Mouse (Mus musculus): ENCODE measurements around the gene Apex1. TPM values are rescaled to one million over a fixed set of nuclear protein-coding genes. Genes with fewer than 3 reads are reported as not detected.
A peak's percentile ranks its signal among the peaks of the same experiment; 100 is the strongest.
"Not testable (repeated sequence)": the region's sequence is repeated elsewhere in the genome, so short reads cannot be mapped to it uniquely, and the experiment has no call there.

The Apex1 gene
- 10 to 100 TPM; 69.9 to 71.6 TPM for total RNA-seq (2021)
- long read RNA-seq, experiment 1, transcript Apex1-201 (5 exons, 1,239 nt), result major isoform, 75 of 106 reads
- long read RNA-seq, experiment 1, transcript Apex1-204 (4 exons, 935 nt), result minor isoform, 12 of 106 reads
- long read RNA-seq, experiment 1, transcript Apex1-203 (5 exons, 655 nt), result minor isoform, 9 of 106 reads
- long read RNA-seq, experiment 1, partial matches to known transcripts, result 1 of 106 reads
- long read RNA-seq, experiment 1, other reads (novel, unspliced or antisense), result 9 of 106 reads
- long read RNA-seq, experiment 2, transcript Apex1-204 (4 exons, 935 nt), result minor isoform, 6 of 65 reads
- long read RNA-seq, experiment 2, transcript Apex1-201 (5 exons, 1,239 nt), result major isoform, 46 of 65 reads
- long read RNA-seq, experiment 2, transcript Apex1-203 (5 exons, 655 nt), result minor isoform, 5 of 65 reads
- long read RNA-seq, experiment 2, partial matches to known transcripts, result 6 of 65 reads
- long read RNA-seq, experiment 2, other reads (novel, unspliced or antisense), result 2 of 65 reads

DNA sequence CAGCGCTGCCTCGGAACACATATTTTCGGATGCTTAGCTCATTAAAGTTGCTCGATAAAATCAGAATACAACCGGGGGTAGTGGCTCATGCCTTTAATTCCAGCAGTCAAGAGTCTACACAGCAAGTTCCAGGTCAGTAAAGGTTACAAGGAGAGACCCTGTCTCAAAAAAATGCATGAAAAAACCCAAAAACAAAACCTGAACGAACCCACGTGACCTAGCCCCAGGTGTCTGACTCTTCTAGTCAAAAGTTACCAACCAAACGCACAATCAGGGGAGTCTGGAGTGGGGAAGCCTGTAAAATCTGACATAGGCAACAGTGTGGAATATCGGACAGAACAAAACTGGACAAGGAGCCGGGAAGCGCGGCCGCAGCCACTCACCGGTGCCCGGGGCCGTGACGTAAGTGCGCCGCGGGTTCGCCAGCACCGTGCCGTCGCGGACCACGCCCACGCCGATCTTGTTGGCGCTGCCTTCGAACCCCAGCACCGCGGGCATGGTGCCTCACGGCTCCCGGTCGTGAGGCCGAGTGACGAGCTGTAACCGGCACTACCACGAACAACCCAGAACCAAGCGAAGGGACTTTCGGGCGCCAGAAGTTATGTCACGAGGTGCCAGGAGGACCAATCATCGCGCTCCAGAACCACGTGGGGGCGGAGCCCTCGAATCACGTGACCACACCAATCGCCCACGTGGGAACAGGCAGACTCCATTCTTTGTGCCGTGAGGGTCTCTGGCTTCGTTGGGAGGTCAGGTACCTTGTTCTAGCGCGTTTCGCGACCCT, at the start of gene Apex1, which contains the start of gene Osgep:
TSS of gene Apex1 (plus strand) at position 688 of the 784 bp plus-strand sequence.
TSS of gene Osgep (minus strand) at position 613 of the 784 bp plus-strand sequence.
- DNase-seq, result peak; percentile 96

DNA sequence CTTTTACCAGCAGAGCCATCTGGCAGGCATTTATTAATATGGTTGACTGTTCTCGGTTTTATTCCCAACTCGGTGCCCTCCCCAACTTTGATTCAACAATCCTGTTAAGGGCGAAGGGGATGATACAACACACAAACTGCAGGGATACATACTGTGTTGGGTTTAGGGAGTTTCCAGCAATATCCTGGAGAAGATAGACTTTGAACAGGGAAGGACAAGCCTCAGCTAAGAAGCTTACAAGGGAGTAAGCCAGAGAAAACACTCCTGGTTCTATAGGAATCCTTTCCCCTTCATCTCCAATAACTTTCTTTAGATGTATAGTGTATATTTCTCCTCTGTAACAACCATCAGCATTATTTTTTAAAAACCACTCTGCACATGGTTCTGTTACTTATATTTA, 49.6 kb upstream of the Apex1 start:
- no peak for DNase-seq

DNA sequence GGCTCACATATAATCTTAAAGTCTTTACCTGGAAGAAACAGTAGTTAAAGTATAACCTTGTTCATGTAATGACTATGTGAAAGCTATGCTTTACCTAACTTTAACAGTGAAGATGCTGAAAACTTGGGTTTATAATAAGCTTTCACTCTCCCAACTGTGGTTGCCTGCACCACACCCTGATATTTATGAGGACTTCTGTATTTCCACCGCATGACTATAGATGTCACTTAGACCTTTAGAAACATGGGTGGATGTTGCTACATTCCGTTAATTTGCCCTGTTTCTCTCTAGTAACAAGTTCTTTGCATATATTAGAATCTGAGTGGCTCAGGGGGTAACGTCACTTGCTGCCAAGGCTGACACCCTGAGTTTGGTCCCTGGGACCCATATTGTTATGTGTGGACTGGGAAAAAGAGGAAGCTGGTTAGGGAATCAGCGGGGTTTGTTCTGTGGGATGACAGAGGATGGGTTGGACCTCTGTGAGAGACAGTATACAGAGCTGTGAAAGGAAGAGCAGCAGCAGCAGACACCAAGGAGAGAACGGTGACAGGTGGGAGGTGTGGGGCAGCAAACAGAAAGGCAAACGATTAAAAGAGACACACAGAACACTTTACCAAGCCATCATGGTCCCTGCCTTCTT, 49.1 kb upstream of the Apex1 start:
- no peak for DNase-seq

DNA sequence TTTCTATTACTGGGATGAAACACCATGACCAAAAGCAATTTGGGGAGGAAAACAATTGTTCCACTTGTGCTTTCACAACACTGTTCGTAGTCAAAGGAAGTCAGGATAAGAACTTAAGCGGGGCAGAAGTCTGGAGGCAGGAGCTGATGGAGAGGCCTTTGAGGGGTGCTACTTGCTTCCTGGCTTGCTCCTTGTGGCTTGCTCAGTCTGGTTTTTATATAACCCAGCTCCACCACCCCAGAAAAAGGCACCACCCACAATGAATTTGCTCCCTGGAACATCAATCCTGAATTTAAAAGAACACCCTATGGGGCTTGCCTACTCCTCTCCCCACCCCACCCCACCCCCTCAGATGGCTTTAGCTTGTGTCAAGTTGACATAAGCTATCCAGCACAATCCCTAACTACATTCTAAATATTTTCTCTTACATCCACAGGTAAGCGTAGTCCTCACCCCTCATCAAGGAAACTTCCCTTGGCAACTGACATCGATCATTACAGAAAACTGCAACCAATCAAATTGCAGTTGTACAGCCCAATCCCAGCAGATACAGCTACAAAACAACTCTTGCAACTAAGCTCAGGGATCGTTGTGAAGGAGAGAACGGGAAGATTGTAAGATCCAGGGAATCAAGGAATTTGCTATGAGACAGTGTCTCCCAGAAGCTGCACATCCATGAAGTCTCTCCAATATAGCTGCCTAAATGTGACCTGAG, 48.4 kb upstream of the Apex1 start:
- DNase-seq, result no peak

DNA sequence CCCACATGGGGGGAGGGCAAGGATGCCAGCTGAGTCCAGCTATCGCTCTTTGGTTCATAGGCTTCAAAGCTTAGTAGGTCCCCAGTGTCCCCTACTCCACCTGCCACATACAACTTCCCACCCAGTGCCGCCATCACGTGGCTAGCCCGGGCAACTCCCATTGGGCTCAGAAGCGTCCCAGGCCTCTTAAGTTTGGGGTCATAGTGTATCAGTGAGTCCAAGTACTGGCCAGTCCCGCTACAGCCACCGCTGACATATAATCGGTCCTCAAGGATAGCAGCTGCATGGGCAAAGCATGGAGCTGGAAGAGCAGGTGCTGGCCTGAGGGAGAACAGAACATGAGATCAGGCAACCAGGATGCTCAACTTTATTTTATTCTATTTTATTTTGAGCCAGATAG, 33.1 kb upstream of the Apex1 start:
- no peak for DNase-seq

DNA sequence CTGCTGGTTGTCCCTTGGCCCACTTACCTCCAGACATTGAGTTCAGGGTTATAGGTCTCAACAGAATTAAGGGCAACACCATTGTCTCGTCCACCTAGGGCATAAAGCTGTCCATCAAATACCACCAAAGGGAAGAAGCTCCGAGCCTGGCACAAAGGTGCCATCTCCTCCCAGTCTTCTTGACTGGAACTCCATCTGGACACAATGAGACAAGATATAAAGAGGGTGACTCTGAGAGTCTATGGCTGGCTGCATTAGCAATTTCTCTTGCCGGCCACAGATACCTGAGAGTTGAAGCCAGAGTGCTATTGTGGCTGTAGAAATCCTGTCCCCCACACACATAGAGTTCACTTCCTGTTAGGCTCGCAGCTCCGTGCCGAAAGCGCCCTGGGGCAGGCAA, 32.7 kb upstream of the Apex1 start:
- no peak for DNase-seq

DNA sequence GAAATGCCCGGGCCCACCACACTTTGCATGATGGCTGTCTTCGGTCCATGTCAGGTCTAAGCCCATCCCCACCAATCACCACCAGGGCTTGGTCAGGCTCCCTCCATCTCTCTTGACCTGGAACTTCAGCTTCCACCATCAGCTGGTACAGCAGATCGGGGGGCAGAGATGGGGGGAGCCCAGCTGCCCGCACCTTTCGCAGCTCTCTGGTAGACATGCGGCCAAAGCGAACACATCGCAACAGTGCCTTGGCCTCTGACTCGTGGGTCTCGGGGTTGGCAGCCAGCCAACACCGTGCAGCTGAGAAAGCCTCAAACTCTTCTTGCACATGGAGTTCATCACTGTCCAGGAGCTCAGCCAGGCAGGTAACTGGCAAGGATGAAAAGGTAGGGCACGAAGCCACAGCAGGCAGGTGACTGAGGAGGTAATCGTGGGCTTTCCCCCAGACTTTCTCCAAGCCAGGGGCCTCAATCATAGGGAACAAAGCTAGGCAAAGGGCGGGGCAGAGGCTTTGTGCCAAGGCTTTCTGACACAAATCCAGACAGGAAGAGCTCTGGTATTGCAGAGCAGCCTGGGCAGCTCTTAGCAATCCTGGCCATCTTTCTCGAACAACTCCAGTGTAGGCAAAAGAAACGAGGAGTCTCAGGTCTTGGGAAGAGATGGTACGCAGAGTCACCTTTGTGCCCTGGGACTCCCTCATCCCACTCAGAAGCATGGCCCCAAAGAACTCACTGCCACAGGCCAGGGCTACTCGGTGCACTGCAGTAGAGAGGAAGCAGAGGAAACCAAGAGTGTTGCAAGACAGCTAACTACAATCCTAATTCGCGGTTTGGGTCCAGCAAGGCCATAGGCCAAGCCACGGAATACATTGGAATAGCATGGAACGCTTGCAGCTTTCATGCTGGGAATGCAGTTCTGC, 32.0 kb upstream of the Apex1 start:
- peak; percentile 52 for DNase-seq

DNA sequence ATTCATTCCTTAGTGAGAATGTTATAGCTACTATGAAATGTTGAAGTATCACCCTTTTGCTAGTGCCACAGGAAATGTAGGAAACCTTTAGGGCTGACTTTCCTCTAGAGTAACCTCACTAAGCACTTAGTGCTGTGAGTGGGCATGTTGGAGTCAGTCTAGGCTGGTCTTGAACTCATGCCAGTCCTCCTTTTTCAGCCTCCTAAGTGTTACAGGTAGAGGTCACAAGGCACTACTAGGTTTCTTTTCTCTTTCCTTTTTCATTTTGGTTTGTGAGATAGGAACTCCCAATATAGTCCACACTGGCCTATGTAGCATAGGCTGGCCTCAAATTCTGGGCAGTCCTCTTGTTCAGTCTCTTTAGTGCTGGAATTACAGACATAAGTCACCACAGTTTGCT, 29.4 kb upstream of the Apex1 start:
- DNase-seq, result no peak

DNA sequence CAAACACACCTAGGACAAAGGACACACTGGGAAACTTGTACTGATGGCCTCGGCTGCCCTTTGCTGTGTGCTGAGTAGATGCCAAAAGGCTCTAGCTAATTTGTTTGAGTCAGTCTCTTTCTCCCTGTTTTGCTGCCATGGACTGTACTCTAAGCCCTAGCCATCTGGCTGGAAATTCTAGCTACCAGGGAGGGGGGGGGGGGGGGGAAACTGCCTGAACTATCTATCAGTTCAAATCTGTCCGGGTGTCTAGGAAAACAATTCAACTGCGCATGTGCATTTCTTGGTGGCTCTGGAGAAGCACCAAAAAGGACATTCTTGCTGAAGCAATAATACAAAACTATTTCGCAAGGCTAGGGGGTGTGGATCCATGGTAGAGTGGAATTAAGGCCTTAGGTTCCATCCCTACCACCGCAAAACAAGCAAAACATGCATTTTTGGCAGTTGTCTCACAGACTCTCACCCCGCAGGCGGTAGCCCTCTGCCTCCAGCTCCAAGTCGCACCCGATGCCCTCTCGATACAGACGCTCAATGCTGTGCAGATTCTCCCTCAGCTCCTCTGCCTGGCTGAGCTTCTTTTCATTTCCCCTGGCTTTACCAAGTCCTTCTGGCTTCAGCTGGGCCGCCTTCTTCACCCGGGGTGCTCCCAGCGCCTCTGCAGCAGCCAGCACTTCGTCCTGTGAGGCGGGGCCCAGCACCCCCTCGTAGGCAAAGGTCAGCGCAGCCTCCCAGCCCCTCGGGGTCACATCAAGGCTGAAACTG, 28.6 kb upstream of the Apex1 start:
- peak; percentile 65 for DNase-seq

DNA sequence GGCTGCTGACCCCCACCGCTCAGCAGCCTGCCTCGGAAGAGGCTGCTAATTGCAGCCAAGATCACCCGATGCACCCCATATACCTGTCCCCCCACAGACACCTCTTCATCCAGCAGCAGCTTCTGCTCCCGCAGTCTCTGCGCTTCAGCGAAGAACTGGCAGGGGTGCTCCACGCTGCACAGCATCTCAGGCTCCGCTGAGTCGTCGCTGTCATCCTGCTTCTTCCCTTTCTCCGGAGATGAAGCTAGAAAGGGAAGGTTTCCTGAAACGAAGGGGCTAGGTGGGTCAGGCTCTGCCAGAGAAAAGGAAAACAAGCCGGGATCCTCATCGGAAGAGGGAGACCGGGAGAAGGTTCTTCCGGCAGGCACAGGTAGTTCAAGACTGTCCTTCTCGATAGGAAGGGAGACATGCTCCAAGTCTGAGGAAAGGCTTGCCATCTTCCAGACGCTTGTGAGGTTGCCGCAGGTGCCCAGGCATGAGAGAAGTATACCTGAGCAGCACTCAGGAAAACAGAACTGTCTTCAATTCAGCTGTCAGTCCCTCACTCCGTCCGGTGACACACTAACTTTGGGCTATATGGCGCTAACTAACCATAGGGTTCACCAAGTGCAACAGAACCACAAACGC, 27.9 kb upstream of the Apex1 start:
- DNase-seq, result peak; percentile 16

DNA sequence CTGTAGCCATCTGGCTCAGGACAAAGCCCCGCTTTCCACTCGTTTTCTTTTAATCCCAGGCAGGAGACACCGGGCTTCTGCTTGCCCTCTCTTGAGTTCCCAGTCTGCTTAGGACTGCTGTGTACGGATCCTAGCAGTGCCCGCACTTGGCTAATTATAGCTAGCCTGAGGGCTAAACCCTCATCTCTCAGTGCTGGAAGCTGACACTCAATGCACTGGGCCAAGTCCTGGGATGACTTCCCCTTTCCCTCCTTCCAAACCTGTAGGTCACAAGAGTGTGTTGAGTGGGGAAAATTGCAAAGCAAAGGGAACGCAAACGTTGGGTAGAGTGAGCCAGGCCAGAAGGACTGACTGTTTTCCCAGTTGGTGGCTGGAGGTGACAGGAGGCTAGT, 27.4 kb upstream of the Apex1 start, which contains the start of gene Klhl33:
TSS of gene Klhl33 (minus strand) at position 134 of the 392 bp plus-strand sequence.
- DNase-seq, result no peak

DNA sequence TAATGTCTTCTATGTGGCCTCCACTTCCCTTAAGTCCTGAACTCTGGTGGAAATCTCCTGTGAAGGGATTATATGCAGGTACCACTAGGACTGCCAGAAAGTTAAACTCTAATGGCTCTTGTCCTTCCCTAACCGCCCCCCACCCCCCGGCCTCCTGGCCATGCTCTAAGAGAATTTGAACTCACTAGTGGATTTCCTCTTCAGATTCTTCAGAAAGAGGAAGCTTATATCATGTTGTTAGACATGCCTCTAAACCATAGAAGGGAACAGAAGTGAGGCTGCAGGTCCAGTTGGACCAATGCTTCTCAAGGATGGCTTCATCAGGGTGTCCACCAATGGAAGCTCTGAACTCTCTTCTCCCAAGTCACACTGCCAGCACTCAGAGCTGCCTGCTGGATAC, 26.8 kb upstream of the Apex1 start:
- DNase-seq, result not testable (repeated sequence)

DNA sequence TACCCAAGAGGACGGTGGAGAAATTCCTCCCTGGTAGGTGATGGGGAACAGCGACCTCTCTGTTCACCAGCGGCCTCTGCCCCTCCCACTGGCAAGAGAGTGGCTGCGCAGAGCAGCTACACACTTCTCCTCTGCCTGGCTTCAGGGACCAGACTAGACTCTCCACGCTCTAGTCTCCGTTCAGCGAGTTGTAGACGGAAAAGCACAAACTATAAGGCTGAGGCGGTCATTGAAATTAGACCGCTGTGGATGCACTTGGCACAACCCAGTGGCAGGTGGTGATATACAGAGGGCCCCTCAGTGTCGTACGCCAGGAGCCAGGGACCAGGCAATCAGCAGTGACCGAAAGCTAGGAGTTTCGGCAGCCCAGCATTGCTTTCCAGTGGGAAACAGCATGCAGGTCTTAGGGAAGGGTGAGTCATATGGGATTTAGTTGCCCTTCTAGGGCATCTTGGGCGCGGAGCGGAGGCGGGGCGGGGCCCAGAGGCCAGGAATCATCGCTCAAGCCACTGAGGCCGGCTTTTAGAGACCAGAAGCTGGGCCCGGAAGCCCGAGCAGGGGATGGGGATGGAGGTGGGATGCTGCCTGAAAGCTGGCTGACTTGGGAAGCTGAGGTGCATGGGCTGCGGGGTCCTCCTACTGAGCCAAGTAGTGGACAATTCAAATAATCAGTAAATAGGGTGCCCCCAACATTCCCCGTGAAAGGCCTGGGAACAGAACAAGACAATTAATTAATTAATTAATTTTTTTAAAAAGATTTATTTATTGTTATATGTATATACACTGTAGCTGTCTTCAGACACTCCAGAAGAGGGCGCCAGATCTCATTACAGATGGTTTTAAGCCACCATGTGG, 20.6 kb upstream of the Apex1 start:
- peak; percentile 57 for DNase-seq

DNA sequence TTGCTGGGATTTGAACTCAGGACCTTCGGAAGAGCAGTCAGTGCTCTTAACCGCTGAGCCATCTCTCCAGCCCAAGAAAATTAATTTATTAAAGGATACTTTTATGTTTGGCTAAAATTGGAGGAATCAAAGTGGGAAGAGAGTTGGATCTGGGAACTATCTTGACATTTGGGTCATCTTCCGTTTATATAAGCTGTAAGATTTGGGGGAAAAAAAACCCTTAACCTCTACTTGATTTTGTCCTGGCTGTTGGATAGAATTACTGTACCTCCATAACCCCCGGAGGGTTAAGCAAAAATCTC, 20.0 kb upstream of the Apex1 start:
- DNase-seq, result no peak

DNA sequence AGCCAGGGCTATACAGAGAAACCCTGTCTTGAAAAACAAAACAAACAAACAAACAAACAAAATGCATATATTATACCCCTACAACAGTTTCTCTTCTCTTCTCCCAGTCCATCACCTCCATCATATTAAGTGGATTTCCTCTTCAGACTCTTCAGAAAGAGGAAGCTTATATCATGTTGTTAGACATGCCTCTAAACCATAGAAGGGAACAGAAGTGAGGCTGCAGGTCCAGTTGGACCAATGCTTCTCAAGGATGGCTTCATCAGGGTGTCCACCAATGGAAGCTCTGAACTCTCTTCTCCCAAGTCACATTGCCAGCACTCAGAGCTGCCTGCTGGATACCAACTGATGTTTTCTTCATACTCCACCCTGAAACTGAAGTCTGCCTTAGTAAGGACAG, 19.4 kb upstream of the Apex1 start:
- not testable (repeated sequence) for DNase-seq

DNA sequence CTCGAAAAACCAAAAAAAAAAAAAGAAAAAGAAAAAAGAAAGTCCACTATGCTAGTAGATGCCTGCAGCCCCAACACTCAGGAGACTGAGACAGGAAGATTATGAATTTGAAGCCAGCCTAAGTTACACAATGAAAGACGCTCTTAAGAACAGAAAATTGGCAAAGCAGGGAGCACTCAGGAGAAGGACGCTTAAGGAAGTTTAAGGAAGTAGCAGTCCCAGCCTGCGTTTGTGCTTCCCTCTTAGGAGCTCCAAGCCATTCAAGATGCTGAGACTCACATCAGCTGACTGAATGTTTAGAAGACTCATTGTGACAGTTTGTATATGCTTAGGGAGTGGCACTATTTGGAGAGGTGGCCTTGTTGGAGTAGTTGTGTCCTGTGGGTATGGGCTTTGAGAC, 16.6 kb upstream of the Apex1 start:
- DNase-seq, result no peak

DNA sequence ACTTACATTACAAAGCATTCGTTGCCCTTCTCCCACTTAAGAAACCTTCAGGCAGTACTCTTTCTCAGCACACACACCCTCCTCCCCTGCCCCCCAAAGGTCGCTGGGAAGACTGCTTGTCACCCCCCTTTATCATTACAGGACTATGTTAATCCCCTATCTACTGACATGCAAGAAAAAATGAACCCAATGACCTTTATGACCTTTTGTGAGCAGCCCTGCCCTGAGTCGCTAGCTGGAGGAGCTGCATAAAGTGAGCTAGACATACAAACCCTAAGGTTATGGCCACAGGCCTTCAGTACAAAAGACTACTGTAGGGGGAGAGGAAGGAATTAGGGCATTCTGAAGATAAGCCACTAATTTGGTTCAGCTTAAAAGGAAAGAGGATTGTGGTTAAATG, 13.4 kb upstream of the Apex1 start:
- no peak for DNase-seq

DNA sequence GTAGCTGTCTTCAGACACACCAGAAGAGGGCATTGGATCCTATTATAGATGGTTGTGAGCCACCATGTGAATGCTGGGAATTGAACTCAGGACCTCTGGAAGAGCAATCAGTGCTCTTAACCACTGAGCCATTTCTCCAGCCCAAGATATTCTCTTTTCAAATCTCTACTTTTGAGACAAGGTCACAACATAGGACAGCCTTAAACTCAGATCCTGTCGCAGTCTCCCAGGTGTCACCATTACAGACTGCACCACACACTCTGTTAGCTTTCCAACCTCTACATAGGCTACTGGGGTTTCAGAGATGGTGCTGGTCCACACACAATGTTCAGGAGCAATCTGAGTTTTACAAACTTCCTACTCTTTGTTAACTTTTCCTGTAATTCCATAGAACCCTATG, 1.3 kb upstream of the Apex1 start:
- DNase-seq, result not testable (repeated sequence)
